Mouse (Mus musculus) megakaryocyte, embryonic 14.5 days (primary cell): ENCODE measurements around the gene Gfi1.

ENCODE experiments used
- FLI1 ChIP-seq: IDR thresholded peaks from 2 replicates; pipeline ENCODE4 v1.6.1; 2012; ENCODE audit warnings: low read length, inconsistent platforms, mixed read lengths
- GATA1 ChIP-seq: IDR thresholded peaks from 3 replicates; pipeline ENCODE4 v1.6.1; 2012; ENCODE audit warnings: mixed read lengths, low read length, inconsistent platforms, borderline replicate concordance

GRCm38 (mm10) chr5:107765946-107766345, 40.1 kb upstream of the Gfi1 start:
- TF ChIP-seq FLI1, result no peak
- no peak for TF ChIP-seq GATA1
